Mouse (Mus musculus): ENCODE data around the gene Arhgap15.

Gene Arhgap15

GRCm38 (mm10) chr2:44111276-44111675 lies 362.7 kb downstream of the Arhgap15 start:
- DNase-seq (ENCODE audit: low read depth): no peak

- DNase-seq (ENCODE audit: low read depth): peak; percentile 39
Measured at GRCm38 (mm10) chr2:44112990-44113798, 364.6 kb downstream of the Arhgap15 start.

GRCm38 (mm10) chr2:44114296-44114695 lies 365.7 kb downstream of the Arhgap15 start:
- no peak for DNase-seq (ENCODE audit: low read depth)

GRCm38 (mm10) chr2:44121162-44121561 lies 372.5 kb downstream of the Arhgap15 start:
- no peak for DNase-seq (ENCODE audit: low read depth)

- no peak for DNase-seq (ENCODE audit: low read depth)
Measured at GRCm38 (mm10) chr2:44123246-44123645, 374.6 kb downstream of the Arhgap15 start.

GRCm38 (mm10) chr2:44124093-44124492 lies 375.5 kb downstream of the Arhgap15 start:
- DNase-seq (ENCODE audit: low read depth): no peak

GRCm38 (mm10) chr2:44124683-44125082 lies 376.1 kb downstream of the Arhgap15 start:
- no peak for DNase-seq (ENCODE audit: low read depth)

GRCm38 (mm10) chr2:44126044-44126695 lies 377.5 kb downstream of the Arhgap15 start:
- no peak for DNase-seq (ENCODE audit: low read depth)

- no peak for DNase-seq (ENCODE audit: low read depth)
Measured at GRCm38 (mm10) chr2:44129533-44129932, 380.9 kb downstream of the Arhgap15 start.

GRCm38 (mm10) chr2:44131271-44131670 lies 382.6 kb downstream of the Arhgap15 start:
- no peak for DNase-seq (ENCODE audit: low read depth)

- no peak for DNase-seq (ENCODE audit: low read depth)
Measured at GRCm38 (mm10) chr2:44134796-44135195, 386.2 kb downstream of the Arhgap15 start.

- no peak for DNase-seq (ENCODE audit: low read depth)
Measured at GRCm38 (mm10) chr2:44140455-44140854, 391.8 kb downstream of the Arhgap15 start.

- no peak for DNase-seq (ENCODE audit: low read depth)
Measured at GRCm38 (mm10) chr2:44142152-44142551, 393.5 kb downstream of the Arhgap15 start.

GRCm38 (mm10) chr2:44142611-44143010 lies 394.0 kb downstream of the Arhgap15 start:
- DNase-seq (ENCODE audit: low read depth): no peak

GRCm38 (mm10) chr2:44146124-44146981 lies 397.7 kb downstream of the Arhgap15 start:
- no peak for DNase-seq (ENCODE audit: low read depth)

- DNase-seq (ENCODE audit: low read depth): no peak
Measured at GRCm38 (mm10) chr2:44147486-44147885, 398.9 kb downstream of the Arhgap15 start.

- no peak for DNase-seq (ENCODE audit: low read depth)
Measured at GRCm38 (mm10) chr2:44147971-44148370, 399.3 kb downstream of the Arhgap15 start.

GRCm38 (mm10) chr2:44148550-44149100 lies 400.0 kb downstream of the Arhgap15 start:
- no peak for DNase-seq (ENCODE audit: low read depth)

GRCm38 (mm10) chr2:44152301-44152700 lies 403.7 kb downstream of the Arhgap15 start:
- DNase-seq (ENCODE audit: low read depth): no peak

GRCm38 (mm10) chr2:44160358-44160757 lies 411.7 kb downstream of the Arhgap15 start:
- peak; percentile 51 for DNase-seq (ENCODE audit: low read depth)

- no peak for DNase-seq (ENCODE audit: low read depth)
Measured at GRCm38 (mm10) chr2:44165789-44166188, 417.2 kb downstream of the Arhgap15 start.

- no peak for DNase-seq (ENCODE audit: low read depth)
Measured at GRCm38 (mm10) chr2:44166716-44167115, 418.1 kb downstream of the Arhgap15 start.

Measured in fibroblast of lung, adult 2 months (primary cell).